Mouse (Mus musculus) adipose tissue, adult 10 weeks (tissue): Measurements from ENCODE around the gene Spry2. TPM values are rescaled to one million over a fixed set of nuclear protein-coding genes. Genes with fewer than 3 reads are reported as not detected.

Source experiments
- polyA plus RNA-seq: library from polyadenylated mRNA; stranded (reverse); fragments of 350-450 nt; fragmentation: Illumina TruSeq; extraction: RNeasy Lipid Tissue Mini Kit (QIAGEN cat#74804); gene quantifications from one replicate; pipeline ENCODE4 v1.2.3, GENCODE M21; 2014; ENCODE audit warnings: low read depth, low replicate concordance

The Spry2 gene
- polyA plus RNA-seq, result 17.1 TPM

DNA sequence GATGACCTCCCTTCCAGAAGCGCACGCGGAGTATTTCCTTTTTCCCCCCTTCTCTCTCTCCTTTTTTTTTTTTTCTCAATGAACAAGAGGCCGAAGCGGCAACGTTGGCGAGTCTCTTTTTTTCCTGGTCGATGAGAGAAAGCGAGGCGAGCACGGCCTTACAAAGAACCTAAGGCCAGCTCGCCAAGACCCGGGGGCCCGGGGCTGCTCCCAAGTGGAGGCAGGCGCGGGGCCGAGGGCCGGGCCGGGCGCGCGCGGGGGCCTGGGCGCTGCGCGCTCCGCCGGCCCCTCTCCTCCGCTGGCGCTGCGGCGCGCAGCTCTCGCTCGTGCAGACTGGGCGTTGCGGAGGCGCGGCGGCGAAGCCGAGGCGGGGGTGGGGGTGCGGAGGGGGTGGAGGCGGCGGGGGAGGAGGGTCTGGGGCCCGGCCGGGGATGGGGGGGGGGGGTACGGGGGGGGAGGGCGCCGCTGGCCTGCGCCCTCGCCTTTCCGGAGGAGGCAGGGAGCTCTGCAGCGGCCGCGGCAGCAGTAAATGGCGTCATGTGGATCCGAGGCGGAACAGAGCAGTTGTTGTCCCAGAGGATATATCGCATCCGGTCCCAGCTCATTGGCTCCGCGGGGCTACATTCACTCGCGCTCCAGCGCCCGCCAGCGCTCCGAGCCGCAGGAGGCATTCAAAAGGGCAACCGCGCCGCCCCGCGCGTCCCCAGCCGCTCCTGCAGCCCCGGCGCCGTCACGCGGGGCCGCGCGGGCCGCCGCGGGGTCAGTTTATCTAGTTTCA, at the start of gene Spry2:
Gene Spry2, minus strand, starts transcription at position 29 of the 778 bp plus-strand sequence.

Other genes starting within 250 kb of the Spry2 start
- gene Trim52, start 209.4 kb upstream of the Spry2 start, polyA plus RNA-seq, result 0.29 TPM